Mouse (Mus musculus) spleen, adult 2 months (tissue): ENCODE data around the gene Cryba2.

ENCODE experiments used
- CTCF ChIP-seq: fragments of 200-500 bp; IDR thresholded peaks from 2 replicates; pipeline ENCODE4 v1.5.1; 2011; ENCODE audit warnings: mild to moderate bottlenecking, inconsistent platforms; ENCODE audit not compliant: insufficient read depth, insufficient read length, insufficient replicate concordance; ENCODE audit errors: extremely low read depth
- POLR2A ChIP-seq: fragments of 200-500 bp; IDR thresholded peaks from 2 replicates; pipeline ENCODE4 v1.6.1; 2011; ENCODE audit warnings: low read depth, low read length, inconsistent platforms

DNA sequence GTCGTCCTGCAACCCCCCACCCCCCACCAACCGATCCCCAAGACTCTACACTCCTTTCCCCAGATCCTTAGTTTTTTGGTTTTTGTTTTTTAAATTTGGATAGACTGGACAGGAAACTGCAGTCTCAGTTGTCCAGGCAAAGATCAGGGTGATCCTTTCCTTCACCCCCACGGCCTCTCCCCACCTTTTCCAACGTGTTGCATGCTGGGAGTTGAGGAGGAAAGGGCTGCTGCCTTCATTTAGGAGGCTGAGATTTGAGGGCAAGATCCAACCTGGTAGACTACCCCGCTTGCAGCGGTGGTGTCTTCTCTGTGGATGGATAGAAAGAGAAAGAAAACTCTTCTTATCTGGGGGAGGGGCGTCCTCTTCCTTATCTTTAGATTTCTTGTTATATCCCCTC lies 36.2 kb downstream of the Cryba2 start:
- no peak for TF ChIP-seq CTCF
- no peak for TF ChIP-seq POLR2A
